Comparison of ENCODE assay signal across 11 mouse cellular contexts in the genomic region with DNA sequence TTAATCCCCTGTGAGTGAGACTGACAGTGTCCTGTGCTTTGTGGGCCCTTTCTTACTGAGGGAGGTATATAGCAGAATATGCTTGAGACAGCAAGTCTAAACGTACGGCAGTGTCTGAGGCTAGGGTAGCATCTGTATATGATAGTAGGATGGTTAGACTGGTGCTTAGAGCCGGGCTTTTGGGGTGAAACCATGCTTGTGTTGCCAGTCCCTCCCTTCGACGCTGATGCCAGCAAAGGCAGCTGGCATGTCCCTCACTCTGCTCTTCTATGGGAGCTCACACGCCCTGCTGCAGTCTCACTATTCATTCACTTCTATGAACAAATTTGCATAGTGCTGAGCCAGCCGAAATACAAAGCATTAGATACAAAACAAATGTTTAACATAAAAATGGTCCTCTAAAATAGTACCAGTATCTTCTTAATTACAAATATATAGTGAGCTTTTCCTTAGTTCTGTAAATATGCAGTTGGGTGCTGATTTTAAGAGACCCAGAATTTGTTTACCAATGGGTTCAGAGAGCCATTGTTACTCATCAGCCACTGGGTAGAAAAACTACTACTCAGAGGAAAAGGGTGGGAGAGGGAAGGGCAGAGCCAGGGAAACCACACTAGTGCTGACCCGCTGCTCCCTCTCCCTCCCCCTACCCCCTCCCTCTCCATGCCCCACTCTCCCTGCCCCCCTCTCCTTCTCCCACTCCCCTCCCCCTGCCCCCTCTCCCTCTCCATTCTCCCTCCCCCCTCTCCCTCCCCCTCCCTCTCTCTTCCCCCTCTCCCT.
DNase-seq lines count a peak whose midpoint lies in the region; ATAC-seq and TF ChIP-seq lines count a peak whose summit lies in the region.
"Had no signal": no experiment of that assay in that cellular context is flagged by ENCODE, and none has a peak within 500 bp of the region (broad histone marks: within the 10 kb centered on the region; RNA-seq: fewer than 3 reads in every experiment).

No protein-coding gene starts in this region.

- DNase-seq in cerebellum, postnatal 10 days, result peak; percentile 44 to 53
- DNase-seq in cerebellum, adult 9-11 months, result no peak
- peak; percentile 65 for DNase-seq in right cerebral cortex, adult 18-20 months
- no peak for DNase-seq in right cerebral cortex, postnatal 36 days (ENCODE audit: low spot score in 2 of 2)
- DNase-seq in layer of hippocampus, postnatal 10 days (ENCODE audit: low spot score in 2 of 2), result peak; percentile 30 to 43
- DNase-seq in heart, postnatal 4 days, result no peak
- DNase-seq in lung, adult 2 months, result no peak

- H3K27me3 ChIP-seq in neural tube, embryonic 15.5 days (replicated peaks), result no peaks in the 10 kb centered on the region
- H3K27me3 ChIP-seq: limb, embryonic 13.5 days had no signal

- no peak overlapping the region; the same call in 1 of the 2 replicates for H3K27ac ChIP-seq in neural tube, embryonic 15.5 days (replicated peaks)
- H3K27ac ChIP-seq: kidney, postnatal 0 days; limb, embryonic 13.5 days had no signal

- peak; percentile 76 for ATAC-seq in neural tube, embryonic 15.5 days (ENCODE audit: low FRiP score)

- WGBS in neural tube, embryonic 15.5 days, result 49% methylated on average over 8 of the region's 8 CpGs
- 83% methylated on average over 8 of the region's 8 CpGs for WGBS in lung, adult 2 months

- TF ChIP-seq POLR2A in lung, adult 2 months (IDR thresholded peaks at IDR 0.05; ENCODE audit: borderline replicate concordance, extremely low read depth, low read depth, low read length), result no peak

- no peak overlapping the region for H3K9ac ChIP-seq in neural tube, embryonic 15.5 days (replicated peaks)
- H3K9ac ChIP-seq: limb, embryonic 13.5 days had no signal

- H3K4me2 ChIP-seq in neural tube, embryonic 15.5 days, result no peak overlapping the region
- H3K4me2 ChIP-seq: limb, embryonic 13.5 days had no signal

- H3K36me3 ChIP-seq in neural tube, embryonic 15.5 days, result peaks cover 10% of the 10 kb centered on the region; the same call in 1 of the 2 replicates

- no peak for TF ChIP-seq CTCF in lung, adult 2 months (IDR thresholded peaks at IDR 0.05; ENCODE audit: insufficient read depth, low read length)

- no peaks in the 10 kb centered on the region for H3K9me3 ChIP-seq in neural tube, embryonic 15.5 days (replicated peaks)
- H3K9me3 ChIP-seq: limb, embryonic 13.5 days had no signal

- H3K4me3 ChIP-seq in neural tube, embryonic 15.5 days (replicated peaks), result no peak overlapping the region
- H3K4me3 ChIP-seq in lung, adult 2 months (replicated peaks; ENCODE audit: extremely low read depth, low read depth, low read length), result no peak overlapping the region
- H3K4me3 ChIP-seq: erythroblast, embryonic 14.5 days; limb, embryonic 13.5 days had no signal

- 0 out of 2 replicates have a peak, but pooled peaks cover 4% of the 10 kb centered on the region for H3K4me1 ChIP-seq in neural tube, embryonic 15.5 days
- no peaks in the 10 kb centered on the region for H3K4me1 ChIP-seq in lung, adult 2 months (ENCODE audit: control insufficient read depth, insufficient read depth, low read length)
- H3K4me1 ChIP-seq: limb, embryonic 13.5 days had no signal

Comparison
In these comparisons a context has a peak if more than half of its experiments do, and no peak if none do; other contexts are left out.
1. DNase-seq: peak in cerebellum, postnatal 10 days (2 of 2), right cerebral cortex, adult 18-20 months (single experiment) and layer of hippocampus, postnatal 10 days (2 of 2); none in cerebellum, adult 9-11 months (single experiment), right cerebral cortex, postnatal 36 days (0 of 2), heart, postnatal 4 days (single experiment) and lung, adult 2 months (single experiment).